Mouse (Mus musculus) liver, postnatal 0 days (tissue): Measurements from ENCODE around the gene Lmnb2. TPM values are rescaled to one million over a fixed set of nuclear protein-coding genes. Genes with fewer than 3 reads are reported as not detected.
A peak's percentile ranks its signal among the peaks of the same experiment; 100 is the strongest.

Source experiments
- ATAC-seq: fragments of 200-750 bp; cut with Nextera tagmentation; 2 replicates; pipeline ENCODE4 v1.8.0; 2017; ENCODE audit warnings: mild to moderate bottlenecking, moderate library complexity
- DNase-seq: peaks from one replicate; pipeline ENCODE4 v3.0.0-alpha.2; 2016
- H3K27ac ChIP-seq: fragments of 300-500 bp; sonication (generic); 2 replicates; pipeline ENCODE4 v1.5.1; 2014; ENCODE audit warnings: antibody characterized with exemption, moderate library complexity, mild to moderate bottlenecking, low read depth
- H3K27me3 ChIP-seq: fragments of 300-500 bp; sonication (generic); 2 replicates; pipeline ENCODE4 v1.6.1; 2014; ENCODE audit warnings: low read length, control low read depth, mixed read lengths; ENCODE audit not compliant: insufficient read depth
- H3K36me3 ChIP-seq: fragments of 300-500 bp; sonication (generic); replicated peaks from 2 replicates; pipeline ENCODE4 v1.6.1; 2014; ENCODE audit warnings: mild to moderate bottlenecking, control low read depth, low read length, moderate library complexity, mixed read lengths; ENCODE audit not compliant: insufficient read depth
- H3K4me1 ChIP-seq: fragments of 300-500 bp; sonication (generic); 2 replicates; pipeline ENCODE4 v1.6.1; 2014; ENCODE audit warnings: antibody characterized with exemption, mild to moderate bottlenecking, control low read depth; ENCODE audit not compliant: insufficient read depth
- H3K4me2 ChIP-seq: fragments of 300-500 bp; sonication (generic); 2 replicates; pipeline ENCODE4 v1.6.1; 2014; ENCODE audit warnings: low read depth, mild to moderate bottlenecking, low read length, moderate library complexity, mixed read lengths
- H3K4me3 ChIP-seq: fragments of 300-500 bp; sonication (generic); 2 replicates; pipeline ENCODE4 v1.5.1; 2014; ENCODE audit warnings: low read depth, low read length
- H3K9ac ChIP-seq: fragments of 300-500 bp; sonication (generic); replicated peaks from 2 replicates; pipeline ENCODE4 v1.6.1; 2014; ENCODE audit warnings: mild to moderate bottlenecking, moderate library complexity
- H3K9me3 ChIP-seq: fragments of 300-500 bp; sonication (generic); 2 replicates; pipeline ENCODE4 v1.6.1; 2016; ENCODE audit warnings: mild to moderate bottlenecking, control low read depth, low read length, mixed read lengths
- CTCF ChIP-seq: sonication (generic); IDR thresholded peaks from 2 replicates; pipeline ENCODE4 v1.5.1; 2016; ENCODE audit warnings: antibody characterized with exemption, low read depth
- EP300 ChIP-seq: IDR thresholded peaks from 2 replicates; pipeline ENCODE4 v1.6.1; 2016; ENCODE audit warnings: antibody characterized with exemption, low read depth, mild to moderate bottlenecking
- WGBS: fragments of 180-500 bp; shearing (Covaris S2); extraction: QIAGEN DNeasy Blood & Tissue Kit; methylation state at CpG from one replicate; pipeline ENCODE4 v1.1.7; 2014; ENCODE audit not compliant: insufficient replicate concordance; 5-methylcytosine and 5-hydroxymethylcytosine counted together
- polyA plus RNA-seq: library from polyadenylated mRNA; unstranded; fragments of >200 nt; fragmentation: Nextera tagmentation; extraction: Ambion mirVana; gene quantifications from 2 replicates; pipeline ENCODE4 v1.2.1, GENCODE M21; 2015

Gene Lmnb2
- polyA plus RNA-seq, 1 experiment from 2014 or later = 6.5 TPM

- 86% methylated on average over 11 of the region's 11 CpGs for WGBS
- no peaks in the 10 kb centered on the region for H3K27me3 ChIP-seq
- no peak overlapping the region for H3K4me3 ChIP-seq
- H3K27ac ChIP-seq = no peak overlapping the region
- H3K4me1 ChIP-seq = peaks cover 7% of the 10 kb centered on the region
- H3K4me2 ChIP-seq = no peak overlapping the region
- TF ChIP-seq CTCF = no peak
- no peak for TF ChIP-seq EP300
- DNase-seq (no peak), ATAC-seq (no peak)
- H3K36me3 ChIP-seq = peaks cover 33% of the 10 kb centered on the region
- no peaks in the 10 kb centered on the region for H3K9me3 ChIP-seq
- H3K9ac ChIP-seq = no peak overlapping the region
Observed at GRCm38 (mm10) chr10:80904709-80905108, 13.3 kb downstream of the Lmnb2 start.

- Histone ChIP-seq H3K4me2 (no peak overlapping the region), H3K27me3 (no peaks in the 10 kb centered on the region), H3K9ac (no peak overlapping the region), H3K27ac (no peak overlapping the region), H3K9me3 (no peaks in the 10 kb centered on the region), H3K4me3 (no peak overlapping the region), H3K4me1 (peaks cover 12% of the 10 kb centered on the region), H3K36me3 (peaks cover 38% of the 10 kb centered on the region)
- TF ChIP-seq CTCF (no peak), EP300 (no peak)
- DNase-seq (no peak), ATAC-seq (no peak)
- WGBS = 90% methylated on average over 28 of the region's 28 CpGs
Observed at GRCm38 (mm10) chr10:80904004-80904693, 13.9 kb downstream of the Lmnb2 start.

GRCm38 (mm10) chr10:80903282-80903681, 14.8 kb downstream of the Lmnb2 start:
- H3K27me3 ChIP-seq = no peaks in the 10 kb centered on the region
- DNase-seq = no peak
- no peak for TF ChIP-seq CTCF
- TF ChIP-seq EP300 = no peak
- no peaks in the 10 kb centered on the region for H3K9me3 ChIP-seq
- no peak overlapping the region for H3K27ac ChIP-seq
- H3K36me3 ChIP-seq = peaks cover 36% of the 10 kb centered on the region
- peaks cover 15% of the 10 kb centered on the region for H3K4me1 ChIP-seq
- H3K4me2 ChIP-seq = no peak overlapping the region
- no peak overlapping the region for H3K9ac ChIP-seq
- no peak for ATAC-seq
- no peak overlapping the region for H3K4me3 ChIP-seq
- 90% methylated on average over 10 of the region's 10 CpGs for WGBS

GRCm38 (mm10) chr10:80902273-80902940, 15.6 kb downstream of the Lmnb2 start:
- no peak for ATAC-seq

GRCm38 (mm10) chr10:80901409-80902272, 16.4 kb downstream of the Lmnb2 start:
- DNase-seq (no peak), ATAC-seq (no peak)
- Histone ChIP-seq H3K9me3 (no peaks in the 10 kb centered on the region), H3K4me1 (peaks cover 15% of the 10 kb centered on the region), H3K4me2 (peak overlapping the region; percentile 42), H3K27me3 (no peaks in the 10 kb centered on the region), H3K36me3 (peaks cover 32% of the 10 kb centered on the region), H3K9ac (no peak overlapping the region), H3K27ac (peak overlapping the region; percentile 49; the same call in 1 of the 2 replicates), H3K4me3 (peak overlapping the region; percentile 98)
- WGBS = 89% methylated on average over 19 of the region's 19 CpGs
- no peak for TF ChIP-seq CTCF
- no peak for TF ChIP-seq EP300

More at GRCm38 (mm10) chr10:80902273-80902940, 15.6 kb downstream of the Lmnb2 start:
- Histone ChIP-seq H3K4me2 (no peak overlapping the region), H3K27ac (no peak overlapping the region), H3K4me1 (peaks cover 15% of the 10 kb centered on the region), H3K9me3 (no peaks in the 10 kb centered on the region), H3K4me3 (no peak overlapping the region), H3K9ac (no peak overlapping the region), H3K27me3 (no peaks in the 10 kb centered on the region), H3K36me3 (peaks cover 32% of the 10 kb centered on the region)
- no peak for DNase-seq
- WGBS = 91% methylated on average over 9 of the region's 9 CpGs
- no peak for TF ChIP-seq CTCF
- no peak for TF ChIP-seq EP300
